Mouse (Mus musculus): ENCODE measurements around the gene Fev. TPM values are rescaled to one million over a fixed set of nuclear protein-coding genes. Genes with fewer than 3 reads are reported as not detected.

Fev gene
- polyA plus RNA-seq, 1 experiment from 2014 or later, result 2.1 TPM

DNA sequence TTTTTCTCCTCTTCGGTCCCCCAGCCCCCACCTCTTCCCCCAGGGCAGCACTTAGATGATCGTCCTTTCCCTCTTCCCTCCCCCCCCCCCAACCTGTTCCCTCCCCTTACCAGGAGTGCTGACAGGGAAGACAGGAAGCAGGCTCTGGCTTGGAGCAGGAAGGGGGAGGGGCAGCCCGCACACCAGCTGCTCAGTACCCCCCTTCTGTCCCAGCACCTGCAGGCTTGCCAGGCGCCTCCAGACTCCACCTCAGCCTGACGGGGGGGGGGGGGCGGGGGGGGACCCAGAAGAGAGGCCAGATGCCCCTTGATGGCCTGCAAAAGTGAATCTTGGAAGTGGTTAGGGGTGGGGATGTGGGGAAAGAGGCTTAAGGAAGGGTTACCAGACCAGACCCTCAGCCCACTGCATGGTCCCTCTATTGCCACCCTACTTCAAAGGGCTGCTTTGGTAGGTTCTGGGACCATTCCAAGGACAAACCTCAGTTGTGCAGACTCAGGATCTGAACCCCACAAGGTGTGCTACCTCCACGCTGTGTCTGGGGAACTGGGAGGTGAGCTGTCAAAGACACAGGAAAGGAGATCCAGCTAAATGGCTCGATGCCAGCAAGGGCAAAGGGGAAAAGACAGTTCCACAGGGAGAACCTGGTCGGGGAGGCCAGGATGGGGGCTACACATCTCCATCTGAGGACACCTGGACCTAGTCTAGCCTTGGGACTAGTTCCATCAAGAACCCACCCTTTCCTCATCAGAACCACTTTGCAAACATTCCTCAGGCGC is 13.6 kb upstream of the Fev start:
- H3K4me3 ChIP-seq (ENCODE audit: low read length), result no peak overlapping the region
- no peaks in the 10 kb centered on the region for H3K9me3 ChIP-seq (ENCODE audit: control insufficient read depth, low read length)
- ATAC-seq (ENCODE audit: low FRiP score, low TSS enrichment), result no peak
- no peaks in the 10 kb centered on the region for H3K36me3 ChIP-seq (ENCODE audit: control insufficient read depth, insufficient read depth, low read length)
- no peak overlapping the region for H3K9ac ChIP-seq (ENCODE audit: low read depth, low read length)
- 0 out of 2 replicates have a peak, but pooled peaks cover 9% of the 10 kb centered on the region for H3K4me1 ChIP-seq (ENCODE audit: control insufficient read depth, insufficient read depth, low read length)
- WGBS, result 9% methylated on average over 7 of the region's 10 CpGs
- peaks cover 90% of the 10 kb centered on the region for H3K27me3 ChIP-seq (ENCODE audit: control insufficient read depth, insufficient read depth, low read length)
- no peak overlapping the region for H3K4me2 ChIP-seq (replicated peaks; ENCODE audit: low read depth, low read length)
- H3K27ac ChIP-seq (ENCODE audit: low read depth, low read length), result no peak overlapping the region

DNA sequence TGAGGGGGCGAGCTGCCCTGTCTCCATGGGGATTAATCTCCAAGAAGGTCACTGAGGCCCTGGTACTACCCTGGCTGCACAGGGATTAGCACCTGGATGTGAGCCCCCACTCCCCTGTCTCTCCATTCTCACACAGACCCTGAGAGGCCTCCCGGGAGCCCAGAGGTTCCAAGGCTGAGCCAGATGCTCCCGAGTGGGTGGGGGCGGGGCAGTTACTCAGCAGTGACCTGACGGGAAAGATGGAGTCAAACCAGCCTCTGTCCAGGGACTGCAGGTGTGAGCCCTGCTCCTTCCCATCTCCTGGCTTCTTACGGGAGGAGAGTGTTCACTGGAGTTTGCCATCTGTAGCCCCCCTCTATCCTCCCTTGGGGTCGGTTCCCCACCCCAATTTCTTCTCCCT is 12.8 kb upstream of the Fev start:
- Histone ChIP-seq H3K36me3 (ENCODE audit: control insufficient read depth, insufficient read depth, low read length) (no peaks in the 10 kb centered on the region), H3K27ac (ENCODE audit: low read depth, low read length) (no peak overlapping the region), H3K9ac (ENCODE audit: low read depth, low read length) (no peak overlapping the region), H3K4me2 (replicated peaks; ENCODE audit: low read depth, low read length) (no peak overlapping the region), H3K27me3 (ENCODE audit: control insufficient read depth, insufficient read depth, low read length) (peaks cover 95% of the 10 kb centered on the region), H3K9me3 (ENCODE audit: control insufficient read depth, low read length) (no peaks in the 10 kb centered on the region), H3K4me1 (ENCODE audit: control insufficient read depth, insufficient read depth, low read length) (0 out of 2 replicates have a peak, but pooled peaks cover 14% of the 10 kb centered on the region), H3K4me3 (ENCODE audit: low read length) (no peak overlapping the region)
- ATAC-seq (ENCODE audit: low FRiP score, low TSS enrichment), result no peak
- WGBS, result 3% methylated on average over 7 of the region's 7 CpGs

DNA sequence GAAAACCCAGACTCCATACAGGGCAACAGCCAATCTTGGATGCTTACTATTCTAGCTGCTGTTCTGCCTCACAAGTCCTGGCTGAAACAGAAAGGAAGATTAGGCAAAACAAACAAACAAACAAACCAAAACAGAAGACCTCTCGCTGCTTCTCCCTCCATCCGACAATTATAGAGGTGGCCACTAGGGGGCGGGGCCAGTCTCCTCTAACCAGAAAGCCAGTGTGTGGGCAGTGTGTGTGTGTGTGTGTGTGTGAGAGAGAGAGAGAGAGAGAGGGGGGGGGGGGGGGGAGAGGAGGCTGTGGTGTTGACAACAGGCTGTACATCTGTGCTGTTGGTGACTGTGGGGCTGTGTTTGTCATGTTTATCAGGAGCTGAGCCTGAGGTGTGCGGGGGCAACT is 9.7 kb upstream of the Fev start:
- no peak for ATAC-seq (ENCODE audit: low FRiP score, low TSS enrichment)
- 18% methylated on average over 4 of the region's 4 CpGs for WGBS
- H3K27me3 ChIP-seq (ENCODE audit: control insufficient read depth, insufficient read depth, low read length), result peaks cover 95% of the 10 kb centered on the region
- H3K9ac ChIP-seq (ENCODE audit: low read depth, low read length), result no peak overlapping the region
- H3K36me3 ChIP-seq (ENCODE audit: control insufficient read depth, insufficient read depth, low read length), result no peaks in the 10 kb centered on the region
- H3K9me3 ChIP-seq (ENCODE audit: control insufficient read depth, low read length), result no peaks in the 10 kb centered on the region
- no peak overlapping the region for H3K27ac ChIP-seq (ENCODE audit: low read depth, low read length)
- H3K4me1 ChIP-seq (ENCODE audit: control insufficient read depth, insufficient read depth, low read length), result 0 out of 2 replicates have a peak, but pooled peaks cover 5% of the 10 kb centered on the region
- no peak overlapping the region for H3K4me3 ChIP-seq (ENCODE audit: low read length)
- H3K4me2 ChIP-seq (replicated peaks; ENCODE audit: low read depth, low read length), result no peak overlapping the region

DNA sequence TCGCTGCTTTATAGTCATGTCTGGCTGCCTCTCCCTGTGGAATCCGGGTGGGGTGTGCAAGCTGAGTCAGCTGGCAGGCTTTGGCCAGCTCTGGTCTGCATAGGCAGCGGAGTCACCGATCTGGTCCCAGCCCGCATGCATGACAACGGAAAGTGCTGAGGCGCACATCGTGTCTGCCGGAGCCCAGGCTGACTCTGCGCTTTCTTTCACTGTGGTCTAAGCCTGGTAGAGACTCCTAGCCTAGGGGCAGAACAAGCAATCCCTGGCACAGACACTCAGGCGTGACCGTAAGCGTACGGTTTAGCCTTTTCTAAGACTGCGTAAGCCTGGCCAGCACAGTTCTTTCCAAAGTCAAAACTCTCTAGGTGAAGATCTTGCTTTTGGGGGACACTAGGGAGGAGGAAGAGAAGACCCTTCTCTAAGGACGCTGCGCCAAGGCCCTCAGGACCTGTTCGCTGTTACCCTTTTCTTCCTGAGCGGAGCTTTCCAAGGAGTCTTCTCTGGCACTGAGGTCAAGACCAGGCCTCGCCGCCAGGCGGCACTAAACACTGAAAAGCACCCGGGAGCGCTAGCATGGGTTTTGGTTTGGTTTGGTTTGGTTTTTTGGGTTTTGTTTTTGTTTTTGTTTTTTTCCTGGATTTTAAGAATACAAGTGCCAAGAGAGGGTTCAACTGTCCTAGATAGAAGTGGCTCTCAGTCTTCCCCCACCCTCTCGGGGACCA is 8.1 kb upstream of the Fev start, which contains the start of gene Cryba2:
Gene Cryba2, minus strand, starts transcription at position 10 of the 722 bp plus-strand sequence.
- ATAC-seq (ENCODE audit: low FRiP score, low TSS enrichment), result peak; percentile 32; the same call in 1 of the 2 replicates

DNA sequence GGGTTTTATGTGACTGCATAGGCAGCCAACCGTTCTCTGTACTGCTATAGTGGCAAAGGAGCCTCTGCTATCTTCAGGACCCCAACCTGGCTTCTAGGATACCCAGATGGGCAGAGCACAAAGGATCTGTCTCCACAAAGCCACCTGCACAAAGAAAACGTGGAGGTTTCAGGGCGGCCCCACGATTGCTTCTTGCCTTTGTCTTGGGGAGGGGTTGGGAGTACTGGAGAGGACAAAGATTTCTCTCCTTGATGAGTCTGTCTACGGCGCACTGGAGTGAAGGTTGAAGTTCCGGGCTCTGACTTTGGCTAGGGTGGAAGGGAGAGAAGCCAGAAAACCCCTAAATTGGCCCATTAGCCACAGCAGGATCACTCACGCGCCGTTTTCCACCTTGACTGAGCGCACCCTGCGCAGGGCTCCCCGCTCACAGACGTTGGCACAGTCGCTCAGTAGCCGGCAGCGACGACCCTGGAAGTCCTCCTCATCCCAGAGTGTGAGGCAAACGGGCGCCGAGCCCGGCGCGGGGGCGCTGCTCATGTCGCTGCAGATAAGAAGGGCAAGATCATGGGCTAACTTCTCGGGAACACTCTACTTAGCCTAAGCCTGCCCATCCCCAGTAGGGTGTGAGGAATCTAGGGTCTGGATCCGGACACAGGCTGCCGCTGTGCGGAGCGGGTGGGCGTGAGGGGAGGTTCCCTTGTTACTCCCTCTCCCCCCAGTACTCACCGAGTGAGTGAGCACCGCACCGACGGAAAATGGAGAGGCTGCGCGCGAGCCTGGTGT is 7.3 kb upstream of the Fev start:
- Histone ChIP-seq H3K27ac (ENCODE audit: low read depth, low read length) (no peak overlapping the region), H3K27me3 (ENCODE audit: control insufficient read depth, insufficient read depth, low read length) (peaks cover 88% of the 10 kb centered on the region), H3K9me3 (ENCODE audit: control insufficient read depth, low read length) (no peaks in the 10 kb centered on the region), H3K9ac (ENCODE audit: low read depth, low read length) (no peak overlapping the region), H3K4me2 (replicated peaks; ENCODE audit: low read depth, low read length) (peak overlapping the region; percentile 26; the same call in 1 of the 2 replicates), H3K4me3 (ENCODE audit: low read length) (no peak overlapping the region), H3K4me1 (ENCODE audit: control insufficient read depth, insufficient read depth, low read length) (0 out of 2 replicates have a peak, but pooled peaks cover 5% of the 10 kb centered on the region), H3K36me3 (ENCODE audit: control insufficient read depth, insufficient read depth, low read length) (no peaks in the 10 kb centered on the region)
- ATAC-seq (ENCODE audit: low FRiP score, low TSS enrichment), result 0 out of 2 replicates have a peak, but pooled peaks have one; percentile 20
- 1% methylated on average over 39 of the region's 39 CpGs for WGBS

More for the DNA sequence above, 8.1 kb upstream of the Fev start, which contains the start of gene Cryba2:
- Histone ChIP-seq H3K9me3 (ENCODE audit: control insufficient read depth, low read length) (no peaks in the 10 kb centered on the region), H3K4me2 (replicated peaks; ENCODE audit: low read depth, low read length) (peak within 1 kb of the TSS; percentile 26), H3K4me3 (ENCODE audit: low read length) (no peak within 1 kb of the TSS), H3K9ac (ENCODE audit: low read depth, low read length) (no peak within 1 kb of the TSS), H3K4me1 (ENCODE audit: control insufficient read depth, insufficient read depth, low read length) (0 out of 2 replicates have a peak, but pooled peaks cover 5% of the 10 kb centered on the region), H3K27ac (ENCODE audit: low read depth, low read length) (no peak within 1 kb of the TSS), H3K27me3 (ENCODE audit: control insufficient read depth, insufficient read depth, low read length) (peaks cover 90% of the 10 kb centered on the region), H3K36me3 (ENCODE audit: control insufficient read depth, insufficient read depth, low read length) (no peaks in the 10 kb centered on the region)
- 3% methylated on average over 25 of the region's 25 CpGs for WGBS

DNA sequence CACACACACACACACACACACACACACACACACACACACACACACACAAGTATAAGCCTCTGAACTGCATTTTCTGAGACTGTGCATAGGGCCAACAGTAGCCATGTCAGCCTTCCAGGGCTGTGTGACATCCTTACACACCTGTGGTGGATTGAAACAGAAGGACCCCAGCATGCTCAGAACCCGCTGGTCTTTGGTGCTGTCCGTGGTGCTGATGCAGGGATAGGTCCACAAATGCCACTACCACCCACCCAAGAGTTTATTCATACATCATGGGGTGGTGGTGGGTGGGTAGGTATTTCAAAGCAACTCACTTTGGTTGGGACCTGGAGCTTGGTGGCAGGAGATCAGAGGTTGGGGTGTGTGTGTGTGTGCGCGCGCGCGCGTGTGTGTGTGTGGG is 6.3 kb upstream of the Fev start:
- Histone ChIP-seq H3K4me3 (ENCODE audit: low read length) (no peak overlapping the region), H3K27me3 (ENCODE audit: control insufficient read depth, insufficient read depth, low read length) (peaks cover 87% of the 10 kb centered on the region), H3K9me3 (ENCODE audit: control insufficient read depth, low read length) (no peaks in the 10 kb centered on the region), H3K36me3 (ENCODE audit: control insufficient read depth, insufficient read depth, low read length) (no peaks in the 10 kb centered on the region), H3K4me2 (replicated peaks; ENCODE audit: low read depth, low read length) (no peak overlapping the region), H3K4me1 (ENCODE audit: control insufficient read depth, insufficient read depth, low read length) (0 out of 2 replicates have a peak, but pooled peaks cover 5% of the 10 kb centered on the region), H3K27ac (ENCODE audit: low read depth, low read length) (no peak overlapping the region), H3K9ac (ENCODE audit: low read depth, low read length) (no peak overlapping the region)
- no peak for ATAC-seq (ENCODE audit: low FRiP score, low TSS enrichment)
- 0% methylated on average over 2 of the region's 8 CpGs for WGBS

DNA sequence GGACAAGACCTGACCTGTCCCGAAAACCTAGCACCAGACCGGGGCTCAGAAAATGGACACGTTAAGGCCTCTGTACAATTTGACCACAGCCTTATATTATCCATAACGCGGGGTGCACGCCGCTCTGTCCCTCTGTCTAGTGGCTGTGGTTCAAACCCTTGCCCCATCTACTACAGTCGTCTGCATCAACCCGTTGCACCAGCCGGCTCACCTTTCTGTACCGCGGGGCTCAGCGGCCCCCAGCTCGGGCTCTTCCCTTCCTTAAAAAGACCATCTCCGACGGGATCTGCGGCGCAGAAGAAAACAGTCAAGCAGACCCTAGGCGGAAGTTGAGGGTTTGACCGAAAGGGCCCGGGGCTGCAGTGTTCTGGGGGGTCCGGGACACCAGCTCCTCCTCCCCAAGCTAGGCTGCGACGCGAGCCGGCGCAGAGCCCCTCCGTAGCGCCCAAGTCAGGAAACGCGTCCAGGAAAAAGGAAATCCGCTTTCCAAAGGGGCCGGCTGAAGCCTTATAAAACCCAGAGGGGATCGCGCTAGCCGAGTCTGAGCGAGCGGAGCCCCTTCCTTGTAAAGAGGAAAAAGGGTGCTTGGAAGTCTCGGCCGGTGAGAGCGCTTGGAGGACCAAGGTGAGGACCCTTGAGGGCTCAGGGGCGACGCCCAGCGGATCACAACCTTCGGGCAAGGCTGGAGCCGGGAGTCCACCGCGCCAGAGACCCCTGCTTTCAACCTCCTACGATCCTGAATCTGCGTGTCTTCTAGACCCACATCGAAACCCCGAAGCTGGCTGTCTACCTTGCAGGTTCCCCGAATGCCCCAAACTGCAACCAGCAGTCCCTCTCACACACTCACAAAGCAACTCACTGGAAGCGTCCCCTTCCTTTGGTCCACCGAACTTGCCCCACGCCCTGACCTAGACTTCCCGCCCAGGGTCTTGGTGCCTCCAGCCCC is 750 bp downstream of the Fev start:
- H3K4me1 ChIP-seq (ENCODE audit: control insufficient read depth, insufficient read depth, low read length), result peaks cover 16% of the 10 kb centered on the region
- no peaks in the 10 kb centered on the region for H3K9me3 ChIP-seq (ENCODE audit: control insufficient read depth, low read length)
- peak overlapping the region; percentile 32 for H3K4me3 ChIP-seq (ENCODE audit: low read length)
- peak overlapping the region; percentile 55 for H3K4me2 ChIP-seq (replicated peaks; ENCODE audit: low read depth, low read length)
- peaks cover 85% of the 10 kb centered on the region for H3K27me3 ChIP-seq (ENCODE audit: control insufficient read depth, insufficient read depth, low read length)
- H3K27ac ChIP-seq (ENCODE audit: low read depth, low read length), result no peak overlapping the region
- under 1% methylated on average over 57 of the region's 57 CpGs for WGBS
- H3K9ac ChIP-seq (ENCODE audit: low read depth, low read length), result no peak overlapping the region; the same call in 1 of the 2 replicates
- H3K36me3 ChIP-seq (ENCODE audit: control insufficient read depth, insufficient read depth, low read length), result no peaks in the 10 kb centered on the region
- ATAC-seq (ENCODE audit: low FRiP score, low TSS enrichment), result no peak

DNA sequence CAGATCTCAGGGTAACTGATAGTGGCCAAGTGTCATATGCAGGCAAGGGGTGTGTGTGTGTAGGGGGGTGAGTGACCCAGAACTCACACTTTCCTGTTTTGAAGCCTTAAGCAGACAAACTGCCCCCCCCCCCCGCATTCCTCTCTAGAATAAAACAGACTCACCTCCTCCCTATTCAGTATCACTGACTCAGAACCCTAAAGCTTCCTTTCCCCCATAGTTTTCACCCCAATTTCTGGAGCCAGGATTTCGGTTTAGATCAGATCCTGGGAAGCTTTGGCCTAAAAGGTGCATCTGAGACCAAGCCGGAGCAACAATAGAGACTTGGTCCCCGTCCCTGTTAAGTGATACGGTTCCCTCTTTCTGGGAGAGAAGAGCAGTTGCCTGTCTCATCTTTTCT is 1.8 kb downstream of the Fev start:
- H3K4me2 ChIP-seq (replicated peaks; ENCODE audit: low read depth, low read length), result no peak overlapping the region
- 7% methylated on average over 5 of the region's 5 CpGs for WGBS
- no peaks in the 10 kb centered on the region for H3K36me3 ChIP-seq (ENCODE audit: control insufficient read depth, insufficient read depth, low read length)
- ATAC-seq (ENCODE audit: low FRiP score, low TSS enrichment), result no peak
- H3K27ac ChIP-seq (ENCODE audit: low read depth, low read length), result no peak overlapping the region
- H3K4me3 ChIP-seq (ENCODE audit: low read length), result no peak overlapping the region
- peaks cover 89% of the 10 kb centered on the region for H3K27me3 ChIP-seq (ENCODE audit: control insufficient read depth, insufficient read depth, low read length)
- H3K9ac ChIP-seq (ENCODE audit: low read depth, low read length), result no peak overlapping the region
- H3K9me3 ChIP-seq (ENCODE audit: control insufficient read depth, low read length), result no peaks in the 10 kb centered on the region
- peaks cover 16% of the 10 kb centered on the region for H3K4me1 ChIP-seq (ENCODE audit: control insufficient read depth, insufficient read depth, low read length)

Data from kidney, embryonic 14.5 days (tissue).